Mouse (Mus musculus) liver, embryonic 14.5 days (tissue): Measurements from ENCODE around the gene Ccdc12.

Source experiments
- CTCF ChIP-seq: IDR thresholded peaks from 2 replicates; pipeline ENCODE4 v1.5.1; 2016; ENCODE audit warnings: antibody characterized with exemption, low read depth, control low read depth
- EP300 ChIP-seq: IDR thresholded peaks from 2 replicates; pipeline ENCODE4 v1.6.1; 2016; ENCODE audit warnings: antibody characterized with exemption, low read depth

DNA sequence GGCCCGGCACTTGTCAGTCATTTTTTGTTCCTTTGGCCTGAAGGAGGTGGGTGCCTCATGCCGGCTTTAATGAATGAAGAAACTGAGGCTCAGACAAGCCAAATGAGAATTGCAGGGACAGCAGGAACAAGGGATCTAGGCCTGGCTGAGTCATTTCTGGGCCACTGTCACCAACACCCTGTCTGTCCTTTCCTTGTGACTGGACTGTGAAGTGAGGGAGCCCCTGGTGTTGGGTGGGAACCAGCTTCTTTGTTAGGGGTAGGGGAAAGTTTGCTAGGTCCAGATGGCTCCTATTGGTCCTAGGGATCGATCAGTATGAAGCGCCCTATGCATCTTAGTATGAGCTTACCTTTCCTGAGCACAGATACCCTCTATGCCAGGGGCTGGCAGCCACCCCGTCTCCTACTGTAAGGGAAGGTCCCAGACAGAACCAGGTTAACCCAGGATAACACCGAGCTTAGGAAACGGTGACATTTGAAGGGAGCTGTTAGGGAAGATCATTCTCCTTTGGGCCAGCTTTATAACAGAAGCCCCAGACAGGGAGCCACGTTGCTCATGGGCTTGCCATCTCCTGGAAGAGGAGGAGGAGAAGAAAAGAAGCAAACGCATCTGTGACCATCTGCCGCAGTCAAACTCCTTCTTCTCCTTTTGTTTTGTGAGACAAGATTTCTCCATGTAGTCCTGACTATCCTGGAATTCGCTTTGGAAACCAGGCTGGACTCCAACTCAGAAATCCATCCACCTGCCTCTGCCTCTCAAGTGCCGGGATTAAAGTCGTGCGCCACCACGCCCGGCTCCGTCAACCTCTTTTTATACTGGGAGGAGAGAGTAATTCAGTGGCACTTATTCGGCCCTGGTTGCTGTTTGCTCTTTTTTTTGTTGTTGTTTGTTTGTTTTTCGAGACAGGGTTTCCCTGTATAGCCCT, 1.3 kb upstream of the Ccdc12 start:
- TF ChIP-seq CTCF (no peak), EP300 (no peak)
